Mouse (Mus musculus) skeletal muscle tissue, adult 2 months (tissue): ENCODE data around the gene Pld4.
A peak's percentile ranks its signal among the peaks of the same experiment; 100 is the strongest.

Experiments used
- DNase-seq: peaks from one replicate; pipeline ENCODE4 v3.0.0-alpha.2; 2012; ENCODE audit warnings: low read depth, low spot score

The Pld4 gene

DNA sequence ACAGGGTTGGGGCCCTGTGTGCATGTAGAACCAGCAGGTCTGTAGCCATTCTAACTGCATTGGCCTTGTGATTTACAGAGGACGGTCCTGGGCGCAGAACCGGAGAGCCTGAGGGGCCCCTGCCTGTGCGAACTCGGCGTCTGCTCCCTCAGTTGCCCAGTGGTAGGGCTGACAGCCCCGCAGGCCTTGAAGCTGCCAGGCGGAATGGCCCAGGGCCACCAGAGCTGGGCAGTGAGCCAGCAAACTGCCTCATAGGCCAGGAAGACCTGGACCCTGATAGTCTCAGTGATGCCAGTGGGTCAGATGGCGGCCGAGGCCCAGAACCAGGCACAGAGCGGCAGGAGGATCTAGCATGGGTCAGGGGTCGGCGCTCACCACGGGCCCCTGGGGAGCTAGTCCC, 22.7 kb upstream of the Pld4 start:
- no peak for DNase-seq

DNA sequence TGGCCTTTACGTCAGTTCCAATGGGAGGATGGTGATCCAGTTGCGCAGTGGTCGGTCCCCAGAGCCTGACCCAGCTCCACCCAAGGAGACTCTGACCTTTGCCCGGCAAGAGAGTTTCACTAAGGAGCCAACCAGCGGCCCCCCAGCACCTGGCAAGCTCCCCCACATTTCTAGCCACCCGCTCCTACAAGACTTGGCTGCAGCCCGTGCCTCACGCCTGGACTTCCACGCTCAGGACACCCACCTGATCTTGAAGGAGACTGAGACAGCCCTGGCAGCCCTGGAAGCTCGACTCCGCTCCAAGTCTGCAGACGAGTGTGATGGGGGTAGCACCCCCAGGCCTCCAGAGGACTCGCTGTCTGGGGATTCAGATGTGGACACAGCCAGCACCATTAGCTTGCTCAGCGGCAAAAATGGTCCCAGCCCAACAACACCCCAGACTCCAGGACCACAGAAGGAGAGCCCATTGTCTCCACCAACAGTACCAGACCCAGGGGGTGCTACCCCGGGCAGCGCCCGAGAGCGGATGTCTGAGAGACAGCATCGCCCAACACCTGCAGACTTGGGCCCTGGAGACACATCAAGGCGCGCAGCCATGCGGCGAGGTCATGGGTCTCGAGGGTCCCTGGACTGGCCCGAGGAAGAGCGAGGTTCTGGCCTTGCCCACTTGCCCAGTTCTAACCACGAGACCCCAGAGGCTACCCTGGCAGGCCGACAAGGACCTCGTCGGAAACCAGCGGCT, 22.0 kb upstream of the Pld4 start:
- no peak for DNase-seq

DNA sequence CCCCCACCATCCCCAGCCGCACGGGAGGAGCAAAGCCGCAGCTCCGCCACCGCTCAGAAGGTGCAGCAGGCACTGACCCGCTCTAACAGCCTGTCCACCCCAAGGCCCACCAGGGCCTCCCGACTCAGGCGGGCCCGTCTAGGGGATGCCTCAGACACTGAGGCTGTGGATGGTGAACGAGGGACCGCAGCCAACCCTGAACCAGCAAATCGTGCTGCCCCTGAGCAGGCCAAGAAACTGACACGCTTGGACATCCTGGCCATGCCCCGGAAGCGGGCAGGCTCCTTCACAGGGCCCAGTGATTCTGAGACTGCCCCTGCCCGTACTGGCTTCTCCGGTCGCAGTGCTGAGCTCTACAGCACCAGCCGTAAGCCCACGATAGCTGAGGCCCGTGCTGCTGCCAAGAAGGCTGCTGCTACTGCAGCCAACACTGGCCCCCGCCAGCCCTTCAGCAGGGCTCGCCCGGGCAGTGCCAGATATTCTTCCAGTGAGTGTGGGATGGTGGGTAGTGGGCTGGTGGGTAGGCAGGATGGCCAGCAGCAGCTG, 21.4 kb upstream of the Pld4 start:
- no peak for DNase-seq

DNA sequence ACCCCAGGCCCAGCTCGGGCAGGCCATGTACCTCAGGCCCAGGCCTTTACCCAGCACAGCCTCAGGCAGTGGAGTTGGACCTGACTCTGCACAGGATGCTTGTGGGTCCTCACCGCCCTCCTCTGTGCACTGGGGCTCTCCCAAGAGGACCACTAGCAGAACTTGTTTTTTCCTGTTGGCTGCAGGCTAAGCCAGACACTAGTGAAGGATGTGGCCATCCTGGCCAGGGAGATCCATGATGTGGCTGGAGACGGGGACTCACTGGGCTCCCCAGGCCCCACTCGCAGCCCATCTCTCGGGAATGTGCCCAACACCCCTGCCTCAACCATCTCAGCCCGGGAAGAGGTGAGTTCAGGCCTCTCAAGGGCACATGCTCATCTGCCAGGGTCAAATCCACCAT, 17.7 kb upstream of the Pld4 start:
- no peak for DNase-seq

DNA sequence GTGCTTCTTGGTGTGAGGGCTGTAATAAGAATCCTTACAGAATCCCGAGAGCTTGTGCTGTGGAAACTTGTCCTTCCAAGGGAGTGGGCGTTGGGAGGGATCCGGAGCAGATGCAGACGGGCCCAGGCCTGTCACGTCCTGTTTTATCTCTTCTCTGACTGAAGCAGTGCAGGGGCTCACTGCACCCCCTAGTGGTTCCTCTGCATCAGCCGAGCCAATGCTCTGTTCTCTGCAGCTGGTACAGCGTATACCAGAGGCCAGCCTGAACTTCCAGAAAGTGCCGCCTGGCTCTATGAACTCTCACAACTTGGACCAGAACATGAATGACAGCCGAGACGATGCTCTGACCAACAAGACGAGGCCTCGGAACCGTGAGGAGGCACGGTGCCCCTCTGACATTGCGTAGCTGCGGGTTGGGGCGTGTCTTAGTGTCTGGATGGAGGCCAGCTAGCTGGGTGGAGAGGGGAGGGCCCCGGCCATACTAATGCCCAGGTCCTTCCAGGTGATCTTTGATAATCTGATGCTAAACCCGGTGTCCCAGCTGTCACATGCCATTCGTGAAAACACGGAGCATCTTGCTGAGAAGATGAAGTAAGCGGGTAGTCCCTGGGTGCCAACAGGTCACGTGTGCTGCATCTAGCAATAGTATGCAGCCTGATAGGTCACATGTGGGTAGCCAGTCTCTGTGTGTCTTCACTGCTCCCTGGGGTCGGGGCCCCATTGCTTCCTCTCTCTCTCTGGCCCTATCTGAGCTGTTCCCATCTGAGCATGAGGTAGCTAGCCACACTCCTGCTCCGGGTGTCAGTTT, 17.1 kb upstream of the Pld4 start:
- peak; percentile 64 for DNase-seq

DNA sequence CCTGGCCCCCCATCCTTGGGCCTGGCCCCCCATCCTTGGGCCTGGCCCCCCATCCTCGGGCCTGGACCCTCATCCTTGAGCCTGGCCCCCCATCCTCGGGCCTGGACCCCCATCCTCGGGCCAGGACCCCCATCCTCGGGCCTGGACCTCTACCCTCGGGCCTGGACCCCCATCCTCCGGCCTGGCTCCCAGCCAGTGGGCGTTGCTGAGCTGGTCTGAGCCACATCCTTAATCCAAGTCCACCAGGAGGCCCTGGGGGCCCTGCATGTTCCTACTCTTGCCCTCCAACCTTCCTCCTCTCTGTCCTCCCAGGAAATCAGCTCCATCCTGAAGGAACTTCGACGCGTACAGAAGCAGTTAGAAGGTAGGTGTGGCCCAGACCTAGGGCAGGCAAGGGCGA, 16.2 kb upstream of the Pld4 start:
- no peak for DNase-seq

DNA sequence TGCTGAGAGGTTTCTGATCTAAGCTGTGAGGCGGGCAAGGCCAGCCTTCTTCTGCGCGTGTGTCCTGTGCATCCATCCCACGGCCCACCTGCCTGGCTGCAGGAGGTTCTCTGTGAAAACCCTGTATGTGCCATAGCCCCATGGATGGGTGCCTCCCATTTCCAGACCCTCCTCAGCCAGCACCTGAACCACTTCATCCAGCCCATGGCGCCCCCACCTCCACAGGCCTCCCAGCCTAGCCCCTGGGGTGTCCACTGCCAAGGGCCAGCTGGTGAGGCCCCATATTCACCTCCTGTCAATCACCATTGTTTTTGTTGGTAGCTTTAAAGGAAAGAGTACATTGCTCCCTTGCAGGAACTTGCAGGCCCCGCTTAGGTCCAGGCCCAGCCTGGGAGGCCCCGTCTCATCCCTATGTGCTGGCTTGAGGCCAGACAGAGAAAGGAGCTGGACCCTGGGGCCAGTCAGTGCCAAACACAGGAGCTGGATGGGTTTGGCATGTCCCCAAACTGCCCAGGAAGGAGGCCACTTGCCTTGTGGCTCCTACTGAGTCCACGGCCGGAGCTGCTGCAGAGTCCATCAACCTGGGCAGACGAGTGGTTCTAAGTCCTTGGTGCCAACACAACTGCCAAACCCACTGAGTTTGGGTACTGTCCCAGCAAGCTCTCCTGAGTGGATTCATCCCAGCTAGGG, 15.4 kb upstream of the Pld4 start:
- no peak for DNase-seq

DNA sequence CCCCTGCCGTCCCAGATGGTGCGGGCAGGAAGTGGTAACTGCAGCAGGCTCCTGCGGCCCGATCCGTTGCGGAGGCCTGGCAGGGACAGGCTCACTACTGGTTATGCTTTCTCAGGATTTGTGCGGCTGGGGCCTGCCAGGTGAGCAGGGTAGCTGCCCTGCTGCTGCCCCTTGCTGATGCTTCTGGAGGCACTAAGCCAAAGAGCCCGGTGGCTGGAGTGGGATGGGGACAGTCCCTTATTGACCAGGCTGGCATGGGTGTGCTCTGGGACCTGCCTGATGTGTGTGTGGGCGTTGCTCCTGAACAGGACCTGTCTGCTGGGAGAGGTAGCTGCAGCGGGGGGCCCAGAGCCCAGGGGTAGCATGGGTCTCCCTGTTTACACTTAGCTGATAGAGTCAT, 14.7 kb upstream of the Pld4 start:
- DNase-seq: no peak

DNA sequence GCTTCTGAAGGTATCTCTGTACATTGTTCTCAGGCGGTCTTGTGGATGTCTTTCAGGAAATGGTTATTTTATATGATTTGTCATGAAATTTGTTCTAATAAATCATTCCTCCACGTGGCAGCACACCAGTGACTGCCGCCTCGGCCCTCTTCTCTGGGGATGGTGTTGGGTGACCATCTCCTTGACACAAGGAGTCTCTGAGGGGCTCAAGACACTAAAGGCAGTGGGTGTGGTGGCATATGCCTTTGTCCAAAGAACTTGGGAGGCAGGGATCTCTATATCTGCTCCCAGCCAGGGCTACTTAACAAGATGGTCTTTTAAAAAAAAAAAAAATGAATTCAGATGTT, 14.0 kb upstream of the Pld4 start:
- DNase-seq: no peak

DNA sequence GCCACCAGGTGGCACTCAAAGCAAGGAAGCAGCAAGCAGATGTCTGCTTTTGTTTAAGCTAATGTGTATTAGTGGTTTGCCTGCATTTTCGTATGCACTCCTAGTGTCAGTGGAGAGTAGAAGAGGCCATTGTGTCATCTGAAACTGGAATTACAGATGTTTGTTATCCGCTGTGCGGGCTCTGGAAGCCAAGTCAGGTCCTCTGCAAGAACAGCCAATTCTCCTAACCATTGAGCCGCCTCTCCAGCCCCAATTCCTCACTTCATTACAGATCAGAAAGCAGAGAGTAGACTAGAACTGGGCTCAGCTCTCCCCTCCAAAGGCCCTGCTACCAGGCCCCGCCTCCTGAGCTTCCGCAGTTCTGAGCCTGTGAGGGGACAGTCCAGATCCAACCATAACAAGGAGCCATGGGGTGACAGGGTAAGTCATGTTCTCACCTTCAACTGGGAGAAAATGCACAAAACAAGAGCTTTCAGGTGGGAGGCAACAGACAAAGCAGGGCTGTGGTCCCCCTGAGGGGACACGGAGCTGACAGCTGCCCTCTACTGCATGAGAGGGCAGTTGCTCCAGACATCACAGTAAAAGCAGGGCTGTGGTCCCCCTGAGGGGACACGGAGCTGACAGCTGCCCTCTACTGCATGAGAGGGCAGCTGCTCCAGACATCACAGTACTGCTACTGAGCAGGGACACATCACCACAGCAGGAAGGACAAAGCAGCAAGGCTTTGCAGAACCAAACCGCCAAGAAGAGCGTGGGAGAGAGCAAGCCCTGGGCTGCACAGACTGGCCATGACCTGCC, 13.4 kb upstream of the Pld4 start:
- DNase-seq: peak; percentile 47

DNA sequence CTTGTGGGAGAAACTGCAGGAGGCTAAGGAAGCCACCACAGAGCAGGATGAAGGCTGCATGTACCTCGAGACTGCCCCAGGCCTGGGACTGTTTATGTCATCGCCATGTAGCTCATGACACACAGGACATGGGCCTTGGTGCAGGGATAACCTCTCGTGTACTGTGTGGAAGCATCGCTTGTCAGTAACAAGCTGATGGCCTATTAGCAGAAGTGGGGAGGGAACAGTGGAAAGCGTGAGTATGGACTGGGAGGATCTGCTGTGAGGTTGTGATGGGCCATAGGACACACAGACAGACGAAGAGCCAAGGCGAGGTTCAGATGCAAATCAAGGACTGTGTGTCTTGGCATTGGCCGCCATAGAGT, 12.9 kb upstream of the Pld4 start:
- DNase-seq: no peak

DNA sequence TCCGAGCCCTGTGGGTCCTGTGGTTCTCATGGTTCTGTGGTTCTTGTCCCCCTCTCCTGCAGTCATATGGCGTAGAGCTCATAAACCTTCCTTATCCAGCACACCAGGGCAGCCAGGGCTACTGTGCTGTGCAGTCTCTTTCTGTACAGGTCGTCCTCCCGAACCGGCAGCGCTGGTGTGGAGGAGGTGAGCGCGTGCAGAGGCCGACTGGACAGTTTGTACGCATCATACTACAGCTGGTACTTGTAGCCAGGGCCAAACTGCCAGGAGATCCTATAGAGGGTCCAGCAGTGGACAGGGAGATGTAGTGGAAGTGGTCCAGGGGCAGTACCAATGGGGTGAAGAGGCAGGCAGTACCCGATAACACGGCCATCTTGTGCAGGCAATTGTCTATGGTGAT, 9.5 kb upstream of the Pld4 start:
- DNase-seq: no peak

DNA sequence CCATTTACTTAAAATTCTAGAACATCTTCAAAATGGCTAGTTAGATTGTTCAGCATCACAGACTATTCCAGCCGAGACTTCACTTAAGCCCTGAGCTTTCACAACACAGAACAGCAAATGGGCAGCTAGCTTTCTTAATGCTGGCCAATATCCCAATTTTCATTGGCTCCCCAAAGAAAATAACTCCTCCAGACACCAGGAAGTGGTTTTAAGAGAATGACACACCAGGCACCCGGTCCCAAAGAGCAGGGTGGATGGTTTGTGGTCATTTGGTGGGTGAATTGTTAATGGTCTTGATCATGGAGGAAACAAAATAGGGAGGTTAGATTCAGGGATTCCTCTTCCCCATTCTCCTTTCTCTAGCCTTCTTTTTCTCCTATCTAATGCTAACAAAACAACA, 8.1 kb upstream of the Pld4 start:
- DNase-seq: no peak

DNA sequence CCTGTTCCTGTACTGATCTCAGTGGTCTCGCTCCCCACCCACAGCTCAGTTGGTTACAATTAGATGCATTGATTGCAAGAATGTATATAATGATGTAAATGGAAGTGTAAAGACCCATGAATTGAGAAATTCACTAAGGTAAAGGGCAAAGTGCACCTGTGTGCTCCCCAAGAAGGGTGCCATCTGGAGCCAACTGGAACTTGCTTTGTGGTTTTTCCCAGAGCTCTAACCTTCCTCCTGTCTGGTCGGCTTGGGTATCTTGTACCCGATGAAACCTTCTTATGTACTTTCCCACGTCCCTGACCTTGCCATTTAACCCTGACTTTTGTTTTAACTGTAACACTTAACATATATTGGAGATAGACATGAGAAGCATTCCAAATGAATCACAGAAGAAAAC, 4.6 kb upstream of the Pld4 start:
- DNase-seq: no peak

DNA sequence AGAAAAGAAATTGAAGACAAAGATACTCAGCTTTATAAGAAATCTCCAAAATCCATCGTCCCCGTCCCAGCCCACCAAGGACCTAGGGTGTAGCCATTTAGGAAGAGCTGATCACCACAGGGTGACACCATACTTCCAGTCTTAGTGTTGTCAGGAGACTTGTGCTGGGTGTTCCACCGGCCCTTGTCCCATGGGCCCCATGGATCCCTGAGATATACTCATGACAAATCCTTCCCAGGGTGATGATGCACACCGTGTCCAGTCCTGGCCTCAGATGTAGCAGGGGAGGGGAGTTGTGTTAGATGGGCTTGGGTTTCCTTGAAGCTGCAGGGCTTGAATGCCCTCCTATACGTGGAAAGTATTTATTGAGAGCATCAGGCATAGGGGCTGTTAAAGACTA, 2.6 kb upstream of the Pld4 start:
- DNase-seq: no peak

DNA sequence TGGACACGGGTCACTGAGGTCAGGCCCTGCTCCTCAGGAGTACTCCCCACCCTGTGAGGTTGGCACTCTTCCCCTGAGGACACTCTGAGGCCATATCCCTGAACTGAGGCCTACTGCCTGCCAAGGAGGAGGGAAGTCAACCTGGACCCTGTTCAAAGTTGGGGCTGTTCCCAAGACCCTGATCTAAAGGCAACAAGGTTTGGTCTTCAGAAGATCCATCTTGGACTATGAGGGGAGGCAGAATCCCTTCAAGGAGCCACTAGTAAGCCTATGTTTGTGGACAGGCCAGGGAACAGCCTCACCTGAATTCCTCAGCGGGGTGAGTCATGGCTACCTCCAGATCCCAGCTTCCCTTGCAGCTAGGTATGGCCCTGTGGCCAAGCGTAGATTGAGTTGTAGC, 984 bp upstream of the Pld4 start:
- no peak for DNase-seq

DNA sequence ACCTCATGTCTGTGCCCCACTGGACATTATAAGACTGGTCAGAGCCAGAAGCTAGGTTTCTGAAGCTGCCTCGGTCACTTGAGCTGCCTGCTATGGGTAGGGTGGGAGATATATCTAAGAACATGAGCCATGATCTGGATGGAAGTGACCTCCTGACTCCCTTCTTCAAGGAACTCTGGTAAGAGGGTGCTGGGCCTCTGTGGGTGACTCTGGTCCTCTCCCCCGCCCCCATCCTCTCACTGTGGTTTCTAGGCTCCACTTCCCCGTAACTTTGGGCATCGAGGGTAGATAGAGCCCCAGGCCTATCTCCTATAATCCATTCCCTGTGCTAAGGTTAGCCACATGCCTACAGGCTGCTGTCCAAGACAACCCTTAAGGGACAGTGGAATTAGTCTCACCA, 956 bp downstream of the Pld4 start:
- DNase-seq: no peak

DNA sequence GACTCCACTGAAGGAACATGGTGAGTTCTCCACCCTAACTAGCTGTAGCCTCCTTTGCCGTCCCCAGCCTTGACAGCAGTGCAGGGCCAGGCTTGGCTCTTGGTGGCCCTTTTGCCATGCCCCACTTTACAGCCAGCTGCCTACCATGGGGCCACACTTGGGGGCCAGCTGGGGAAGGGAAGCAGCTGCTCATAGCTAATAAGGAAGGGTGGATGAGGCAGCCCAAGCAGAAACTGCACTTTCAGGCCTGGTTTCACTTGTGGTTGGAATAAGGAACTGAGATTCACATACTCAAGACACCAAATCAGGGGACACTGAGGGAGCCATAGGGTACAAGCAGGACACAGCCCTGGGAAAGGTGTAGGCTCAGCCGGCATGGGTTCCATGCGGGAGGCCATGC, 1.6 kb downstream of the Pld4 start:
- DNase-seq: peak; percentile 38

DNA sequence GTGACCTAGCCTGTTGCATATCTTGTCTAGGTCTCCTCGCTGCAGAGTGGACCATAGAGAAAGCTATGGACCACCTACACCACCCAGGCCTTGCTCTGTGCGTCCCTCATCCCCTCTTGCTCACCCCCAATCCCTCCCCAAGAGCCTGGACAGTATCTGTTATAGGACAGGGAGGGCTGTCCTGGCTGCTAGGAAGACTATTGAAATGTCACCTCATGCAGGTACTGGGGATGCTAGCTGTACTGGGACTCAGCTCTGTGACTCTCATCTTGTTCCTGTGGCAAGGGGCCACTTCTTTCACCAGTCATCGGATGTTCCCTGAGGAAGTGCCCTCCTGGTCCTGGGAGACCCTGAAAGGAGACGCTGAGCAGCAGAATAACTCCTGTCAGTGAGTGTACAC, 2.7 kb downstream of the Pld4 start:
- no peak for DNase-seq

DNA sequence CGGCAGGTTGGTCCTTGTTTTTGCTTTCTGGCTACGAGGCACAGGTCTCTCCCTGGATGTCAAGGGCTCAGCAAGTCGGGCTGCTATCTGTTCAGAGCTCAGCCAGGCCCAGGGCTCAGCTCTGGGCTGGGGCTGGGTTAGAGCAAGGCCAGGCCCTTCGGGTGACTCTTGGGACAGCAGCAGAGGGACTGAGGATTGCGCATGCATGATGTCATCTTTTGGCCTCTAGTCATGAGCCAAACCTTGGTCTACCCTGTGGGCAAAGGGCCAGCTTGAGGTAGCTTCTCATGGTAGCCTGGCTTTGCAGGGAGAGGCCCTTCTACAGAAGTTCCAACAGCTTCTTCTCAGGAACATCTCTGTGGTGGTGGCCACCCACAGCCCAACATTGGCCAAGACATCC, 3.7 kb downstream of the Pld4 start:
- no peak for DNase-seq

DNA sequence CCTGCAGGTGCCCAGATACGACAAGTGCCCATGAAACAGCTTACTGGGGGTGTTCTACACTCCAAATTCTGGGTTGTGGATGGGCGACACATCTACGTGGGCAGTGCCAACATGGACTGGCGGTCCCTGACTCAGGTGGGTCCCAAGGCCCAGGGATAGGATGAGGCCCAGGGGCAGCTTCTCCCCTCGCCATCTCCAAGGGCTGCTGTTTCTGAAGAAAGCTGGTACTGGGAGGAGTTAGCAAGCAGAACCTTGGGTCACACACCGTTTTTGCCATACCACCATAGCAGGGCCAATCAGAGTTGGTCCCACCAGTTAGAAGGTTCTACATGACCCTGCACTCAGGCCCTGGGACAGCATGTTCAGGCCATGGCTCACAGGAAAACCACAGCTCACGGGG, 4.5 kb downstream of the Pld4 start:
- no peak for DNase-seq

DNA sequence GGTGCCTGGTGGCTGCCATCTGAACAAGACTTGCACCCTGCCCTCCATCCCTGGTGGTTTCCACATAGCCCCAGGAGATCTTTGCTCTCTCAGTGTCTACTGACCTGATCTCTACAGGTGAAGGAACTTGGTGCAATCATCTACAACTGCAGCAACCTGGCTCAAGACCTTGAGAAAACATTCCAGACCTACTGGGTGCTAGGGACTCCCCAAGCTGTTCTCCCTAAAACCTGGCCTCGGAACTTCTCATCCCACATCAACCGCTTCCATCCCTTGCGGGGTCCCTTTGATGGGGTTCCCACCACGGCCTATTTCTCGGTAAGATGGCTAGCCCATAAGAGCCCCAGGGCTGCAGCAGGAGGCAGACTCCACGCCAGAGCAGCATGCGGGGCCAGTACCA, 6.1 kb downstream of the Pld4 start:
- no peak for DNase-seq
